Mouse (Mus musculus) adrenal gland, postnatal 10 days (tissue): ENCODE data around the gene Thap3. TPM values are rescaled to one million over a fixed set of nuclear protein-coding genes. Genes with fewer than 3 reads are reported as not detected.

Experiments used
- DNase-seq: peaks from one replicate; pipeline ENCODE4 v3.0.0; 2021; ENCODE audit warnings: mixed read lengths
- total RNA-seq, 2 experiments: library from RNA; stranded (reverse); gene quantifications; 2 replicates each; pipeline ENCODE4 v1.2.3; 2021

Gene Thap3
- total RNA-seq, 2 experiments from 2014 or later: 15.3 to 27.0 TPM

- peak; percentile 77 for DNase-seq
Measured at GRCm38 (mm10) chr4:152009076-152010051, 20.6 kb upstream of the Thap3 start.

- DNase-seq: peak; percentile 97
Measured at GRCm38 (mm10) chr4:152008622-152009075, 19.9 kb upstream of the Thap3 start, which contains the start of gene Klhl21. TSS of gene Klhl21 (plus strand) at chr4:152008803.

GRCm38 (mm10) chr4:152008148-152008500 is 19.3 kb upstream of the Thap3 start:
- DNase-seq: peak; percentile 27

GRCm38 (mm10) chr4:152007481-152008147 is 18.8 kb upstream of the Thap3 start:
- DNase-seq: no peak

GRCm38 (mm10) chr4:152006812-152007211 is 18.0 kb upstream of the Thap3 start:
- DNase-seq: no peak

GRCm38 (mm10) chr4:152006137-152006536 is 17.3 kb upstream of the Thap3 start:
- DNase-seq: no peak

- DNase-seq: no peak
Measured at GRCm38 (mm10) chr4:152002063-152002462, 13.3 kb upstream of the Thap3 start.

GRCm38 (mm10) chr4:152001335-152001734 is 12.5 kb upstream of the Thap3 start:
- DNase-seq: no peak

GRCm38 (mm10) chr4:152000906-152001305 is 12.1 kb upstream of the Thap3 start:
- peak; percentile 32 for DNase-seq

GRCm38 (mm10) chr4:151999481-151999880 is 10.7 kb upstream of the Thap3 start:
- DNase-seq: no peak

GRCm38 (mm10) chr4:151997701-151998100 is 8.9 kb upstream of the Thap3 start:
- no peak for DNase-seq

- no peak for DNase-seq
Measured at GRCm38 (mm10) chr4:151996951-151997222, 8.1 kb upstream of the Thap3 start.

GRCm38 (mm10) chr4:151996173-151996950 is 7.6 kb upstream of the Thap3 start, which contains the start of gene Phf13:
TSS of gene Phf13 (minus strand) at chr4:151996258.
- peak; percentile 98 for DNase-seq

GRCm38 (mm10) chr4:151995371-151996172 is 6.8 kb upstream of the Thap3 start:
- no peak for DNase-seq

GRCm38 (mm10) chr4:151994228-151995171 is 5.7 kb upstream of the Thap3 start:
- DNase-seq: peak; percentile 61

- DNase-seq: no peak
Measured at GRCm38 (mm10) chr4:151993035-151993434, 4.2 kb upstream of the Thap3 start.

- no peak for DNase-seq
Measured at GRCm38 (mm10) chr4:151992091-151992490, 3.3 kb upstream of the Thap3 start.

GRCm38 (mm10) chr4:151989110-151989488 is 302 bp upstream of the Thap3 start:
- no peak for DNase-seq

GRCm38 (mm10) chr4:151988014-151988341 is 819 bp downstream of the Thap3 start:
- no peak for DNase-seq

- DNase-seq: no peak
Measured at GRCm38 (mm10) chr4:151986650-151987049, 2.1 kb downstream of the Thap3 start.

GRCm38 (mm10) chr4:151985886-151986285 is 2.9 kb downstream of the Thap3 start:
- DNase-seq: no peak
